Mouse (Mus musculus) hindbrain, embryonic 12.5 days (tissue): ENCODE data around the gene Nobox. TPM values are rescaled to one million over a fixed set of nuclear protein-coding genes. Genes with fewer than 3 reads are reported as not detected.

Experiments used
- ATAC-seq: fragments of 200-750 bp; cut with Nextera tagmentation; 2 replicates; pipeline ENCODE4 v1.8.0; 2017; ENCODE audit warnings: moderate TSS enrichment; ENCODE audit not compliant: low FRiP score
- H3K27ac ChIP-seq: fragments of 300-500 bp; sonication (generic); 2 replicates; pipeline ENCODE4 v1.5.1; 2016; ENCODE audit warnings: mild to moderate bottlenecking
- H3K27me3 ChIP-seq: fragments of 300-500 bp; sonication (generic); 2 replicates; pipeline ENCODE4 v1.6.1; 2016; ENCODE audit warnings: mild to moderate bottlenecking
- H3K36me3 ChIP-seq: fragments of 300-500 bp; sonication (generic); 2 replicates; pipeline ENCODE4 v1.6.1; 2016; ENCODE audit warnings: mild to moderate bottlenecking
- H3K4me1 ChIP-seq: fragments of 300-500 bp; sonication (generic); 2 replicates; pipeline ENCODE4 v1.6.1; 2016
- H3K4me2 ChIP-seq: fragments of 300-500 bp; sonication (generic); replicated peaks from 2 replicates; pipeline ENCODE4 v1.6.1; 2016; ENCODE audit warnings: mild to moderate bottlenecking
- H3K4me3 ChIP-seq: fragments of 300-500 bp; sonication (generic); 2 replicates; pipeline ENCODE4 v1.5.1; 2016; ENCODE audit warnings: mild to moderate bottlenecking
- H3K9ac ChIP-seq: fragments of 300-500 bp; sonication (generic); 2 replicates; pipeline ENCODE4 v1.6.1; 2016; ENCODE audit warnings: mild to moderate bottlenecking, moderate library complexity
- H3K9me3 ChIP-seq: fragments of 300-500 bp; sonication (generic); replicated peaks from 2 replicates; pipeline ENCODE4 v1.6.1; 2016; ENCODE audit warnings: mild to moderate bottlenecking
- WGBS: fragments of 180-500 bp; shearing (Covaris S2); methylation state at CpG from one replicate; pipeline ENCODE4 v1.1.7; 2016; 5-methylcytosine and 5-hydroxymethylcytosine counted together
- polyA plus RNA-seq: library from polyadenylated mRNA; unstranded; fragments of >200 nt; fragmentation: Nextera tagmentation; extraction: Ambion mirVana; gene quantifications from 2 replicates; pipeline ENCODE4 v1.2.1, GENCODE M21; 2016

The Nobox gene
- polyA plus RNA-seq: not detected in 2 replicates

- Histone ChIP-seq H3K9ac (no peak within 1 kb of the TSS), H3K36me3 (no peaks in the 10 kb centered on the region), H3K27me3 (no peaks in the 10 kb centered on the region), H3K4me1 (no peaks in the 10 kb centered on the region), H3K4me2 (no peak within 1 kb of the TSS), H3K9me3 (no peaks in the 10 kb centered on the region), H3K4me3 (no peak within 1 kb of the TSS), H3K27ac (no peak within 1 kb of the TSS)
- ATAC-seq: no peak
- 61% methylated on average over 16 of the region's 16 CpGs for WGBS
Measured at GRCm38 (mm10) chr6:43309454-43309853, at the start of gene Nobox. Gene Nobox (minus strand): TSS chr6:43309554.

GRCm38 (mm10) chr6:43354562-43355241 lies 45.3 kb upstream of the Nobox start:
- H3K9me3 ChIP-seq: no peaks in the 10 kb centered on the region
- ATAC-seq: no peak
- no peaks in the 10 kb centered on the region for H3K4me1 ChIP-seq
- H3K27me3 ChIP-seq: no peaks in the 10 kb centered on the region
- H3K4me2 ChIP-seq: no peak overlapping the region
- H3K27ac ChIP-seq: no peak overlapping the region
- WGBS: 77% methylated on average over 9 of the region's 9 CpGs
- H3K9ac ChIP-seq: no peak overlapping the region
- no peak overlapping the region for H3K4me3 ChIP-seq
- H3K36me3 ChIP-seq: no peaks in the 10 kb centered on the region

DNA sequence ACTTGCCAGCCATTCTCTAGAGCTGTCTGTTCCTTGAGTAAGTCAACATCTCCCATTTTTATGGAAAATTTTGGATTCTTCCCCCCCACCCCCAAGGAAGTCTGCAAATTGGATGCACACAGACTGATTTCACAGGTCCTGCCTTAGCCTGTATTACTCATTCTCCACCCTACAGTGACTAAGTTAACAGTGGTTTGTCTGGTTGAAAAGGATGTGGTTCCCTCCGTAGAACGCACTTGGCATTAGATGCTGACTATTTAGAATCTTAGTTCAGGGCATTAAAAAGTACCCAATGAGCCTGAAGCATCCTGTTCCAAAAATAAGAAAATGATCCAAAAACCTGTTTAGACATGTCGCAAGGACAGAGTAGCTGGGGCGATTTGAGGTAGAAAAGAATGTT lies 44.1 kb upstream of the Nobox start:
- Histone ChIP-seq H3K4me1 (no peaks in the 10 kb centered on the region), H3K4me3 (no peak overlapping the region), H3K9ac (no peak overlapping the region), H3K36me3 (no peaks in the 10 kb centered on the region), H3K4me2 (no peak overlapping the region), H3K27ac (no peak overlapping the region), H3K9me3 (no peaks in the 10 kb centered on the region), H3K27me3 (no peaks in the 10 kb centered on the region)
- ATAC-seq: no peak
- 91% methylated on average over 4 of the region's 4 CpGs for WGBS

- no peaks in the 10 kb centered on the region for H3K36me3 ChIP-seq
Measured at GRCm38 (mm10) chr6:43349083-43349482, 39.7 kb upstream of the Nobox start.

GRCm38 (mm10) chr6:43347637-43348036 lies 38.3 kb upstream of the Nobox start:
- no peaks in the 10 kb centered on the region for H3K36me3 ChIP-seq
- no peaks in the 10 kb centered on the region for H3K4me1 ChIP-seq
- H3K4me2 ChIP-seq: no peak overlapping the region
- H3K27ac ChIP-seq: no peak overlapping the region
- H3K9ac ChIP-seq: no peak overlapping the region
- no peaks in the 10 kb centered on the region for H3K9me3 ChIP-seq
- WGBS: 93% methylated on average over 1 of the region's 1 CpGs
- no peak for ATAC-seq
- no peaks in the 10 kb centered on the region for H3K27me3 ChIP-seq
- no peak overlapping the region for H3K4me3 ChIP-seq

More at GRCm38 (mm10) chr6:43349083-43349482, 39.7 kb upstream of the Nobox start:
- ATAC-seq: no peak
- WGBS: 78% methylated on average over 4 of the region's 4 CpGs
- no peak overlapping the region for H3K4me3 ChIP-seq
- H3K4me2 ChIP-seq: no peak overlapping the region
- H3K9me3 ChIP-seq: no peaks in the 10 kb centered on the region
- H3K27ac ChIP-seq: no peak overlapping the region
- H3K4me1 ChIP-seq: no peaks in the 10 kb centered on the region
- no peak overlapping the region for H3K9ac ChIP-seq
- no peaks in the 10 kb centered on the region for H3K27me3 ChIP-seq

GRCm38 (mm10) chr6:43343006-43343405 lies 33.7 kb upstream of the Nobox start:
- Histone ChIP-seq H3K27me3 (no peaks in the 10 kb centered on the region), H3K4me2 (no peak overlapping the region), H3K4me1 (no peaks in the 10 kb centered on the region), H3K27ac (no peak overlapping the region), H3K4me3 (no peak overlapping the region), H3K36me3 (no peaks in the 10 kb centered on the region), H3K9me3 (no peaks in the 10 kb centered on the region), H3K9ac (no peak overlapping the region)
- WGBS: 71% methylated on average over 1 of the region's 1 CpGs
- no peak for ATAC-seq

- H3K27ac ChIP-seq: no peak overlapping the region
- no peaks in the 10 kb centered on the region for H3K9me3 ChIP-seq
- H3K36me3 ChIP-seq: no peaks in the 10 kb centered on the region
- WGBS: 56% methylated on average over 2 of the region's 2 CpGs
- H3K4me2 ChIP-seq: no peak overlapping the region
- H3K4me3 ChIP-seq: no peak overlapping the region
- ATAC-seq: no peak
- H3K9ac ChIP-seq: no peak overlapping the region
- no peaks in the 10 kb centered on the region for H3K27me3 ChIP-seq
- no peaks in the 10 kb centered on the region for H3K4me1 ChIP-seq
Measured at GRCm38 (mm10) chr6:43342386-43342785, 33.0 kb upstream of the Nobox start.

DNA sequence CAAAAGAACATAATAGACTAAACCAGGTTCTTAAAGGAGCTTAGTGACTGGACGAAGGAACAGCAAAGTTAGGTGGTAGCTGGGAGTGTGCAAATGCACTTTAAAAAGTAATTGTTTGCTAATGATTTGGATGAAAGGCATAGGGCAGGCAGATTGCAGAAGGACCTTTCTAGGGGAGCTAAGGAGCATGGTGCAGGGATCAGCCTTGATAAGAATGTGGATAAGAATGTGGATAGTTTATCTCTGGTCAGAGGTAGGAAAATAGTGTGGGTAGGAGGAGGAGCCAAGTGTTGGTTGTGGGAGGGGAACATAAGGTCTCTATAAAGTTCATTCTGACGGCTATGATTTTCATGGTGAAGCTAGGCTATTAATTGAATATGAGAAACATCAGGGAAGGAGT lies 29.4 kb upstream of the Nobox start:
- WGBS: 78% methylated on average over 2 of the region's 2 CpGs
- no peak overlapping the region for H3K9ac ChIP-seq
- H3K4me2 ChIP-seq: no peak overlapping the region
- H3K27ac ChIP-seq: no peak overlapping the region
- ATAC-seq: no peak
- H3K27me3 ChIP-seq: no peaks in the 10 kb centered on the region
- H3K4me1 ChIP-seq: no peaks in the 10 kb centered on the region
- no peaks in the 10 kb centered on the region for H3K9me3 ChIP-seq
- no peaks in the 10 kb centered on the region for H3K36me3 ChIP-seq
- no peak overlapping the region for H3K4me3 ChIP-seq

GRCm38 (mm10) chr6:43337491-43337961 lies 28.2 kb upstream of the Nobox start:
- 57% methylated on average over 10 of the region's 10 CpGs for WGBS
- Histone ChIP-seq H3K27me3 (no peaks in the 10 kb centered on the region), H3K4me3 (no peak overlapping the region), H3K27ac (no peak overlapping the region), H3K4me2 (no peak overlapping the region), H3K9me3 (no peaks in the 10 kb centered on the region), H3K36me3 (no peaks in the 10 kb centered on the region), H3K9ac (no peak overlapping the region), H3K4me1 (no peaks in the 10 kb centered on the region)
- peak; percentile 70; the same call in 1 of the 2 replicates for ATAC-seq

GRCm38 (mm10) chr6:43335619-43336234 lies 26.4 kb upstream of the Nobox start:
- no peaks in the 10 kb centered on the region for H3K9me3 ChIP-seq
- H3K4me1 ChIP-seq: no peaks in the 10 kb centered on the region
- H3K9ac ChIP-seq: no peak overlapping the region
- no peaks in the 10 kb centered on the region for H3K27me3 ChIP-seq
- H3K4me3 ChIP-seq: no peak overlapping the region
- WGBS: 83% methylated on average over 3 of the region's 3 CpGs
- H3K27ac ChIP-seq: no peak overlapping the region
- ATAC-seq: no peak
- H3K36me3 ChIP-seq: no peaks in the 10 kb centered on the region
- H3K4me2 ChIP-seq: no peak overlapping the region

- Histone ChIP-seq H3K4me2 (no peak overlapping the region), H3K27me3 (no peaks in the 10 kb centered on the region), H3K27ac (no peak overlapping the region), H3K4me3 (no peak overlapping the region), H3K9ac (no peak overlapping the region), H3K4me1 (no peaks in the 10 kb centered on the region), H3K9me3 (no peaks in the 10 kb centered on the region), H3K36me3 (no peaks in the 10 kb centered on the region)
- 75% methylated on average over 4 of the region's 4 CpGs for WGBS
- no peak for ATAC-seq
Measured at GRCm38 (mm10) chr6:43333479-43333878, 24.1 kb upstream of the Nobox start.

DNA sequence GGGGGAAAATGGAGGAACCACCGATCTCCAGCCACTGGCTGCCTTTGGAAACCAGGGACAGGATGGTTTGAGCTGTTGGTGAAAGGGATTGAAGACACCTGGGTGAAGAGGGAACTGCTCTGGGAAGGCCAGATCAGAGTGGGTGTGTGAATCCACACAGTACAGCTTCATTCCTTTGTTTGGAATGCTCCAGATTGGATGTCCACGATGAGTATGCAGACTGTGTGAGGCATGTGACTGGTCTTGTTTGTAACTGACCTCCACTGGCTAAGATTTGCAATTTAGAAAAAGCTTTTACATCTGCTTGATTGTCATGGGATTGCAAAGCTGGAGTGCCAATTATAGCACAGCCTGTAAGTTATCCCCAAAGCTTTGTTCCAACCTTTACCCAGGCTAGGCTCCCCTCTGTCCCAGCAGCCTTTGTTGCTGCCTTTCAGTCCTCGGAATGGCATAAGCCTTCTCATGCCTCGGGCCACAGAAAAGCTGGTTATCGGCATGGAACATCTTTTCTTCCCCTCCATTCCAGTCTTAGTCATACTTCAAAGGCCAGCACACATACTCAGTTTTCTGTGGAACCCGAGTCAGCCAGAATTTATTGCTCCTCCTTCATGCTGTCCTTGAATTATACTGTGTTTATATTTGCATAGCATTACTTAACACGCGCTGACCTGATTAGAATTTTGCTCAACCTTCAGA lies 3.8 kb upstream of the Nobox start:
- Histone ChIP-seq H3K4me1 (no peaks in the 10 kb centered on the region), H3K36me3 (no peaks in the 10 kb centered on the region), H3K9ac (no peak overlapping the region), H3K9me3 (no peaks in the 10 kb centered on the region), H3K27ac (no peak overlapping the region), H3K27me3 (no peaks in the 10 kb centered on the region), H3K4me3 (no peak overlapping the region), H3K4me2 (no peak overlapping the region)
- 65% methylated on average over 8 of the region's 8 CpGs for WGBS
- ATAC-seq: peak; percentile 61
